Mouse (Mus musculus) embryo, embryonic 9.5 days (tissue): ENCODE measurements around the gene Cldnd1.
A peak's percentile ranks its signal among the peaks of the same experiment; 100 is the strongest.

Experiments used
- DNase-seq: peaks from one replicate; pipeline ENCODE4 v3.0.0-alpha.2; 2017; ENCODE audit errors: extremely low spot score

The Cldnd1 gene

DNA sequence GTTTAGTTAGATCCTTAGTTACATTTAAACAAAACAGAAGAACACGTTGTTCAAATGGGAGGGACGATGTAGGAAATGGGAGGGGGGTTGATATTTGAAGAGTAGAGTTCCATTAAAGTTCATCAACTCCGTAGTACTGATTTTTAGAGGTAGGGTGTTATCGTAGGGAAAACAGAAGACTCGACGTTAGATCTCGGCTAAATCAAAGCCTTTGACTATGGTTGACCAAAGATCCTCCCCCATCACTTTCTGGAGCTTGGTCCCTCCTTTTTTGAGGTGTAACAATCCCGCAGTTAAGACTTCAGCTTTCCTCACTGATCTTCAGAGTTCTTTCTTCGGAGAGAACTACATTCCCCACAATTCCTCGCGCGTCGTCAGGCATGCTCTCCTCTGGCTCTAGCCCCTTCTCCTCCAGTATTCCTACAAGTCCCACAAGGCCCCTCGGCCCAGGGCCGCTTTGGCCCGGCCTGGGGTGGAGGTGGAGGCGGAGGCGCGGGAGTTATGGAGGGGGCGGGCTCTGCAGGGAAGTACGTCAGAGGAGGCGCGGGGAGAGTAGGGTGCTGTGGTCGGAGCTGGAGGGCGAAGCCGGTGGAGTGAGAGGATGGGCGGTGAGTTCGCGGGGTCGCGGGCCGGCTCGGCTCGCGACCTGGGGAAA is at the start of gene Cldnd1:
TSS of gene Cldnd1 (plus strand) at position 434 of the 655 bp plus-strand sequence.
- peak; percentile 96 for DNase-seq

DNA sequence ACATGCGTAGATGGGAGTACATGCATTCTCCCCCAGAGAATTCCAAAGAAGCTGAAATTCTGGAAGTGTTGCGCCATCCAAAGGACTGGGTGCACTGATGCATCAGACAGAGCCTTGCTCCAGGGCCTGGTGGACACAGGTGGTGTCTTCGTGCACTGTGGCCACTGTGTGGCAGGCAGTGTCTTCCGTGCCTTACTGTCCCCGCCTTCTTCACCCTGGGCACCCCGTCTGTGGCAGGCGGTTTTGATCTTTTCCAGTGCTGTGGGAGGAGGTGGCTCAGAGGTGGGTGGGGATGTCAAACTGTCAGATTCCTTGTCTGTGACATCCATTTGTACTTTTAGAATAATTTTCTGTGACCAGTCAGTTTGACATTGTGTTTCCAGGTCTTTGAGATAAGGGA is 49.0 kb upstream of the Cldnd1 start:
- DNase-seq, result no peak

DNA sequence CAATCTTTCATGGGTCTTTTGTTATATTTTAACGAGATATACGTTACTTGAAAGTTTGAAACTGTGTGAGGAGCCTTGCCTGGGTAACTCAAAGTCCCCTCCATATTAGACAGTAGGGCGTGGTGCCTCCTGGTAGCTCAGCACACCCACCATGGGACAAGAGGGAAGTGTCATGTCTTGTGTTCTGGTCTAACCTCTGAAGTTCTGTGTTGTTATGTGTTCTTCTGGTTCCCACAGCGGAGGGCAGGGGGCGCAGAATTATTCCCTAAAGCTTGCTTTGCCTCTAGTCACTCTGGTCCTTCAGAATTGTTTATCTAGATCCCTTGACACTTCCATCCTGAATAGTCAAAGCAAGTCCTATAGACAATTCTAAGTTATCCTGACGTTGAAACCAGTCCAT is 45.7 kb upstream of the Cldnd1 start:
- DNase-seq, result no peak

DNA sequence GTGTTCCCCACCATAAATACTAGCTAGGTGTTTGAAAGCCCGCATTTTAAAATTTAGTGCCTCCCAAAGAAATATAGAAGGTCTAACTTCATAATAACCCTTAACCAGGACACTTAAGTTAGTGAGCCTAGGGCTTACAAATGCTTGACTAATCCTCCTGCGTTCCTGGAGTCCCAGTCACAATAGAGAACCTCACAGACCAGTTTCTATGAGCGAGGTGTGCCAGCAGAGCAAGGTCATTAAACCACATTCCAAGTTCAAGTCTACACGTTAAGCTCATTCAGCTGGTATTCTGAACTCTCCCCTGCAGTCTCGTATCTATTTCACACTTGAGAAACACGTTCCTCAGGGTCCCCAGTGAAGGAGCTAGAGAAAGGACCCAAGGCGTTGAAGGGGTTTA is 44.8 kb upstream of the Cldnd1 start:
- DNase-seq, result no peak

DNA sequence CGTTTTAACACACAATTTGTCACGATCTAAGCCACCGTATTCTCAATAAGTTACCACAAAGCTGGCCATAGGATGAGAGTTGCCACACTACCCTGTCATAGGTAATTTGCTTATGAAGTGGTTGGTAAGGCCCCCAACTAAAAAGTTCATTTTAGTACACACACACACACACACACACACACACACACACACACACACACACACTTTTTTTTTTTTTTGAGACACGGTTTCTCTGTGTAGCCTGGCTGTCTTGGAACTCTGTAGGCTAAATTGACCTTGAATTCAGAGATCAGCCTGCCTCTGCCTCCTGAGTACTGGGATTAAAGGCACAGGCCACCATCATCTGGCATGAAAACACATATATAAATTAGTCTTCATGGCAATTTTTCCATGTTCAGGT is 43.8 kb upstream of the Cldnd1 start:
- DNase-seq, result no peak

DNA sequence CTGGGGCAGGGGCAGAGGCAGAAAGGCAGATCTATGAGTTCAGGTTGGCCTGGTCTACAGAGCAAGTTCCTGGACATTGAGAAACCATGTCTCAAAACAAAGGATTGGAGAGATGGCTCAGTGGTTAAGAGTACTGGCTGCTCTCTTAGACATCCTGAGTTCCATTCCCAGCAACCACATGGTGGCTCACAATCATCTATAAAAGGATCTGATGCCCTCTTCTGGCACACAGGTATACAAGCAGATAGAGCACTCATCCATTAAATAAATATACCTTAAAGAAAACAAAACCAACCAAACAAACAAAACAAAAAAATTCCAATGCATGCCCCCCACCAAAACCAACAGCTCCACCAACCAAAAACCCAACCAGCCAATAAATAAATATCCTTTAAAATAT is 43.2 kb upstream of the Cldnd1 start:
- DNase-seq, result no peak

DNA sequence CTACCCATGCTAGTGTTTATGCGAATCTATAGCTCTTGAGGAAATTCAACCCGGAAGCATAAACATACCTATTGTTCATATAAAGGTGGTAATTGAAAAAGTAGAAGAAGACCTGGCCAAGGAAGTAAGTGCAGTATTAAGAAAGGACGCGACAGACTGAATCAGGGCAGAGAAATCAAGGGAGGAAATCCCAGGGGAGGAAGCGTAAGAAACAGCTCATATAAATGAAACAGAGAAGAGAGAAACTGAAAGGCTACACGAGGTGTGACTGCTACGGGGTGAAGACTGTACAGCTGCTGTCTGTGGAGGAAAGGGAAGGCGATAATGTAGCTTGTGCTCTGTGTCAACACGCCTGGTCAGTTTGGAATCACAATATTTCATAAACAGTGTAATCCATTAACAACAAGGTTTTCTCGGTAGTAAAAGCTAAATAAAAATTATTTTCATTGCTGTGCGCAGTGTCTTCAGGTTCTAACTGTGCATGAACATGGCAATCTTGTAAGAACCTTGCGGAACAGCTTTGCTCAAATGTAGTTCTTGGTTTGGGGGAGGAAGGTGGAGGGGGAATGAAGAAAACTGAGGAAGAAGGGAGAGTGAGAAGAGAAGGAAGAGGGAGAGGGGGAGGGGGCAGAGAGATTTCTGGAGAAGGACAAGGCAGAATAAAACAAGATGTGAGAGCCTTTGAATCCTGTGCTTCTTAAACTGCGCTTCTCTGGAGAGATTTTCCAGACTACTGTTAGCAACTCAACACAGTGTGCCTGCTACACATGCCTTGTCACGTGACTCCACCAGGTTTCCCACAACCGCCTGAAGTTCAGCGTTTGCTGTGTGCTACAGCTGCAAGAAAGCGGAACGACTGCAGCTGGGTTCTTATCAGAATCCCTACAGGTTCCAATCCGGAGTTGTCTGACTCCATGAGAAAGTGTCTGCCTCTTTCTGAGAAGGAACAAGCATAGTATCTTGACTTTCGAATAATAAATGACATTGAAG is 41.9 kb upstream of the Cldnd1 start:
- no peak for DNase-seq

DNA sequence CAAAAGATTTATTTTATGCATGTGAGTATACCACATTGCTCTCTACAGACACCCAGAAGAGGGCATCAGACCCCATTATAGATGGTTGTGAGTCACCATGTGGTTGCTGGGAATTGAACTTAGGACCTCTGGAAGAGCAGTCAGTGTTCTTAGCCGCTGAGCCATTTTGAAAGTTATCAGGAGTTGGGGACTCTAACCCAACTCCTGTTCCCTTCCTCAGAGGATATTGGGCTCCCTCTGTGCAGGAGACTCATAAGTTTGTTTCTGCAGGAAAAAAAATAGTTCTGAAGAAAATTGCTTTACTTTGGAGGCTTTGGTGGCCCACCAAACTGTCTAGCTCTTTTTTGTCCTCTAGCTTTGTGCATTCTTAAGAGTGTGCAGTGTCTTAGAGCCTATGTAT is 39.2 kb upstream of the Cldnd1 start:
- DNase-seq, result no peak

DNA sequence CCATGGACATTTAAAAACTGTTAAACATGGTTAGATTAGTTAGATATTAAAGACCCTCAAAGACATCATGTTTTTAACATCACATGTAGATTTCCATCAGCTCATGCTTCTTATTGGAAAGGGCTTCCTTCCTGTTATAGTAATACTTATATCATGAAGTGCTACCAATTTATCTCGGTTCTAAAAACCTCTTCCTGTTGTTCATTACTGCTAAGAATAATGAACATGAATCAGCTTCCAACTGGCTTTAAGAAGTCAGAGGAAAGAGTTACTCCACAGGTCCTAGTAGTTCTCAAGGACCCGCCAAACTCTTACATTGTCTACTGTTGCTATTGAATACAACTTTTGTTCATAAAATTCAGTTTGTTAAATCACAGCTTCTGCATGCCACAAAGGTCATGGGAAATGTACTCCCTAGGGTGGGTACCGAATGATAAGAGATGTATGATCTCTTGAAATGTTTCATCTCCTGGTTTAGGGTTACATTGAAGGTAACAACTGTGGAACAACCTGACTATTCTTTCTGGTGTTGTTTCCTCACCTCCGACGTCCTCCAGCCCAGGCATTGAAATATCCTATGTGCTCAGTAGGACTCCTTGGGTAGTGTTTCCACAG is 38.0 kb upstream of the Cldnd1 start:
- DNase-seq, result no peak

DNA sequence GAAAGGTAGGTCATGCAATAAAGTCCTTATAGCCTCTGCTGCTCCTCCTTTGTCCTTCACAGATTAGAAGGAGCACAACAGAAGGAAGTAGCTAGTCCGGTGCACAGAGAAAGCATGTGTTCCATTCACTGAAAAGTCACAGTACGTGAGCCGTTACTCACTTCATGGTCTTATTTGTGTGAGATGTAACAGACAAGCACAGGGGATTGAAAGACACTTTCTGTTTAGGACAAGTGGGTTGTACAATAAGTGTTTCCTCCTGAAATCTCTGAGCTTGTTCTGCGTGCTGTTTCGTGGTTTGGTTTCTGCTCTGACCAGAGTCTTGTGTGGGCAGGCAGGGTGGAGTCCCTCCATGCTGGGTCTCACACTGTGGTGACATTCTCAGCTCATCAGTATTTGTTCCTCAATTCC is 37.4 kb upstream of the Cldnd1 start:
- no peak for DNase-seq

DNA sequence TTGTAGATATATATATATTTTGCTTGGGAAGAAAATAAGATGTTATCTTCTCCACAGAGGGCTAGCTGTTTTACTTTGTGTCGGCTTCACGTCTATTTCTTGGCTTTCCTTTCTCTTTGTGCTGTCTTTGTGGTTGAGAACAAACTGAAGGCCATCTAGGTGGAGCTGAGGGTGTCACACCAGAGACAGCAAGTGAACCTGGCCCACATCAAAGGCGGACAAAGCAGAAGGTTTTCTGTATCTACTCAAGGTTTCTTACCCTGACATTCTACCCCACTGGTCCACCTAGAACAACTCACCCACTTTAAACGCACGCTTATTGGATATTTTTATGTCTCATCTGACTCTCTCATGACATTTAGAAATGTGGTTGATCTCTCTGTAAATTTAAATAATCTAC is 33.6 kb upstream of the Cldnd1 start:
- DNase-seq, result no peak

DNA sequence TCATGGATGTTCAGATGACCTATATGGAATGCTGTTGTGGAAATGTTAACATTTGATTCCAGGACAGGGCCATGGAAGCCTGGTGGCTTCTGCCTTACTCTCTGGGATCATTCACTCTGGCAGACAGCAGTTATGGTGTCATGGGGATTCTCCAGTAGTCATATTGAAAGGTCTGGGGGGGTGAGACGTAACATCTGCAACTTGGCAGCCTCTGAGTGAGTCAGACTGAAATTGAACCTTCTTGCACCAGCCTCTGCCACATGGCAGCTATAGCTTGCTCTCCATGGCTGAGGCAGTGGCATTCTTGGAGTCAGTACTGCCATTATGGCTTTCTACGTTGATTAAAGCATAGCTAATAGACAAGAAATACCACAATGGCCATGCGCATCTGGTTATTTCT is 30.9 kb upstream of the Cldnd1 start:
- no peak for DNase-seq

DNA sequence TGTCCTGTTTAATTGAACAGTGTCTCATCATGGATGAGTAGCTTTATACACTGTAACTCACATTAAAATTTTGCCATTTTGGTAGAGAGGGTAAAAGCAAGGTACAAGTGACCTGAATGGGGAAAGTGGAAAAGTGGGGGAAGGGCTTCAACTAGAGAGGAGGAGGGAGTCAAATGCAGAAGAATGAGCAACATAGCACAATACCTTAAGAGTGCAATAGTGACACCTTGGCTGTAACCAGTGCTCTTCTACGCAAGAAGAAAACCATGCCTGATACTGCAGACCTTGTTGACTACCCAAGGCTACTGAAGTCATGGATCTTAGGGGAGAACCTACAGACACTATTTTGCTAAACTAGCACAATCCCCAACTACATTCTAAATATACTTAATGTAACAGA is 30.4 kb upstream of the Cldnd1 start:
- no peak for DNase-seq

DNA sequence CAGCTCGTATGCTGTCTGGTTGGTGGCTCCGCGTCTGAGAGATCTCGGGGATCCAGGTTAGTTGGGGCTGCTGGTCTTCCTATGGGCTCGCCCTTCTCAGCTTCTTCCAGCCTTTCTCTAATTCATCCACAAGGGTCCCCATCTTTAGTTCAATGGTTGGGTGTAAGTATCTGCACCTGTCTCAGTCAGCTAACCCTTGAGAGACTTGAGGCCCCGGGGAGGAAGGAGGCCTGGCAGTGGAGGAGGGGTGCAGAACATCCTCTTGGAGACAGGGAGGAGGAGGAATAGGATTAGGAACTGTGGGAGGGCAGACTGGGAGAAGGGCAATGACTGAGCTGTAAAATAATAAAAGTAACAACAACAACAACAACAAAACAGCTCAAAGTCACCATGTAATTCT is 27.5 kb upstream of the Cldnd1 start:
- no peak for DNase-seq

DNA sequence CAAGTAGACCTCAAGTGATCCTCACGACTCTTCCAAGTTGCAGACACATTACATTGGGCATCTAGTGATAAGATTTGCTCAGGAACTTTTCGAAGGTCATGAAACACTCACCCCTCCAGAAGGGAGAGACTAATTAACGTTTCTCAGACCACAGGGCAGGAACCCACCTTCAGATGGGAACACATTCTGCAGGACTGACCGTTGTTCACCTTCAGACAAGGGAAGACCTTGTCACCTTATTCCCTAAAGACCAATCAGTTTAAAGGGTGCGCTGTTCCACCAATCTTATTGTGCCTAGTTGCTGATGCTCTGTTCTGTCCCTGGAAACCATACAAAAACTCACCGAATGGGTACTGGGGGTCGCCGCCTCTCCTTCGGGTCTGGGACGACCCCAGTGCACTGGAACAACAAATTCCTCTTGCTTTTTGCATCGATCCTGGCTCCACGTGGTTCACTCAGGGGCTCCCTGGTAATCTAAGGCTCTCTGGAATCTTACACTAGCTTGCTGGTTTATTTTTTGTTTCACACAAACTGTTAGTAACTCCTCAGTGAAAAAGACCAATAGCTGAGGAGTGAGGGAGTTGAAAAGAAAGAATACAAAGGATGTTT is 26.8 kb upstream of the Cldnd1 start:
- DNase-seq, result no peak

DNA sequence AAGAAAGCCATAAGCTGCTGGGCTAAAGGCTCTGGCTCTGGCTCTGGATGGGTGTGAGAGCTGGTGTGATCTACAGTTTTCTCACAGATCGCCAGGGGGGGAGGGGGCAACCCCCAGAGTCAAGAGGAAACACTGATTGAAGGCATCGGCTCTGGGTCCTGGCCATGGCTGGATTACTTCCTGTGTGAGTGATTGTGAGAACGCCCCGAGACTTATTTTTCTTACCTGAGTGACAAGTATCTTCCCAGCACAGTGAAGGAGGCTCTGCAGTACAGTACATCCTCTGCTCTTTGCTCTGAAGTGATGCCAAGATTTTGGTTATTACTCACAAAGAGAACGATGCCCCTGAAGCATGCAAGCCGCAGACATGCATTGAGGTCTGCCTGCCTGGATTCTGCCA is 25.9 kb upstream of the Cldnd1 start:
- DNase-seq, result no peak

DNA sequence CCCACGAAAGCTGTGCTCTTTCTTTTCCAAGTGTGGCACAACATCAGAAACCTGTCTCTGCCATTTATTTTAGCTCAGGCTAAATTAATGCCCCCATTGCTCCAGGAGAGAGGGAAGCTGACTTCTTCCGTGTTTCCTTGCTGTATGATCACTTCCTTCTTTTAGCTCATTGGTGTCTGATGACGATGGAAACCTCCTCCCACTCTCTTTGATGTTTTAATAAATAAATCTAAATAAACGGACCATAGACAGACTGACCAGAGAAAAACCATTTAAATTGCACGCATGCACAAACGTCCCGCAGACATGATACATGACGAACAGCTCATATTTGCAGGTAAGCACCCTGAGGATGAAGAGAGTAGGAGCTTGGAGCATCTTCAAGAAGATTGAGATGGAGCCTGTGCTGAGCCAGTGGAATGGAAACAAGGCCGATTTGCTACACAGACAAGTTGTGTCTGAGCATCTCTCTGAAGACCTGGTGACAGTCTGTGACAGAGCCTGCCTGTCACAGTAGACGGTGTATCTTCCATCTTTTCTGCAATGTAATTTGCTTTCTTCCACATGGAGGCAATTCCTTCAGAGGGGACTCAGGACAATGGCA is 25.3 kb upstream of the Cldnd1 start:
- DNase-seq, result no peak

DNA sequence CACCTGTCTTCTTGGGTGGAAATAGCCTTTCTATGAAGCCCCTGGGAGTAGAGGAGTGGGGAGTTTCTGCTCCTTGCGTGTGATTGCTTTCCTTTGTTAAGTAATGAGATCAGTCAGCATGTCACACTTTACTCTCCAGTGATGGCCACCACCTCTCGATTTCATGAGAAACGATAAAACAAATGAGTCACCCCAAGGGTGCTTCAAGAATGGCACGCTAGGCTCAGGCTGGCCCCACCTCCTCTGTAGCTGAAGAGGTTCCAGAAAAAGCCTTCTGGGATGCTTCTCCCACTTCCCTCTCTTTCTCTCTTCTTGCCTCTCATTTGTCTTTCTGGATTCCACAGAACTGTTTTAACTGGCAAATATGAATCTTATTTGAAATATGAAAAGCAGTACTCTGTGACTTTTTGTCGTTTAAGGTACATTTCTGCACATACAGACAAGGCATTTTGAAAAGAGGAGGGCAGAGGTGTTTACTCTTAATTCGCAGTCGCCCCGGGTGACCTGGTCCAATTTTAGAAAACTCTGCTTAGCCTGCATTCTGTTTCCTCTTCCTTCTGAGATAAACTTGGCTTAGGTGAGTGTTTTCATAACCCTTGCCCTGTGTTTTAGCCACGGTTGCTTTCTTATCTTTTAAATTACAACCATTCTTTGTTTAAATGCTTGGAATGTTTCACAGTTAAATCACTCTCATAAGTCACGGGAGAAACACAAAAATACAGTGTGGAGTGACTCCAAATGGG is 24.2 kb upstream of the Cldnd1 start:
- no peak for DNase-seq

DNA sequence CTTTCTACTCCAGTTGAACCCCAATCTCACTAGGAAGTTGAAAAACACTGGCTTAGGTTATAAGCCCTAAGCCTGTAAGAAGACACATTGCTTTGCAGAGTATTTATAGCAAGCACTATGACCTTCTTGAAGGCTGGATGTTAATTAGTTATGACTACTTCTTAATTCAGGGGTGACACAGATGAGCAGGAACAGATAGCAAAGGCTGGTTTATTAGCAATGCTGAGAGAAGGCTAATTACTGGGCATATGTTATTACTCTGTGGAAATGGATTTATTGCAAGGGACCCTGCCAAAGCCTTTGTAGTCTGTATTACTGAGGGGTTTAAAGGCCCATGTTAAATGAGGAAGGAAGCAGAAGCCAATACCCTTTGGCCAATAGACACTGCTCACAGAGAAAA is 22.7 kb upstream of the Cldnd1 start:
- DNase-seq, result no peak

DNA sequence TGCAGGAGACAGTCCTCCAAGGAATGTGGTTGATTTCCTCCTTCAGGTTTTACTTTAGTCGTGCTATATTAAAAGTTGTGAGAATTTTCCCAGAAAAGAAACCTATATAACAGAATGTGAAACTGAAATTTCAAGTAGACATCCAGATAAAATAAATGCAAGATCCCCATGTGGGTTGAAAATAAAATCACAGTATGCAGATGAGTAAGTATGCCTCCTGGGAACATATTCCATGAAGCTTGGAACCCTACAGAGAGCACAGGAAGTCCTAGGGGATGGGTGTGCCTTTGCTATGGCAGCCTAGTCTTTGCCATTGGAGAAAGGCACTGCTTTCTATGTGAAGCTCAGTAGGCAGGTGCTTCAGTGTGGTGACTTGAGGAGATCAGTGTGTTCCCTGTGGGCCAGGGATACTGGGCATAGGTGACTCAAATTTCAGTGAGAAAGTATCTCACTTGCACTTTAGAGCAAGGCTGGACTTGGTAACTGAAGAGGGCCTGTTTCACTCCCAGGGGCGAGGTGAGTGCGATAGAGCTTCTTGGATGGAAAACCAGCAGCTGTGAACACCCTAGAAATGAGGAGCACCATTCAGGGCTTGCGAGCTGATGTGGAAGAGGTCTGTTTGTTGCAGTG is 20.3 kb upstream of the Cldnd1 start:
- DNase-seq, result no peak
